In the genomic region with DNA sequence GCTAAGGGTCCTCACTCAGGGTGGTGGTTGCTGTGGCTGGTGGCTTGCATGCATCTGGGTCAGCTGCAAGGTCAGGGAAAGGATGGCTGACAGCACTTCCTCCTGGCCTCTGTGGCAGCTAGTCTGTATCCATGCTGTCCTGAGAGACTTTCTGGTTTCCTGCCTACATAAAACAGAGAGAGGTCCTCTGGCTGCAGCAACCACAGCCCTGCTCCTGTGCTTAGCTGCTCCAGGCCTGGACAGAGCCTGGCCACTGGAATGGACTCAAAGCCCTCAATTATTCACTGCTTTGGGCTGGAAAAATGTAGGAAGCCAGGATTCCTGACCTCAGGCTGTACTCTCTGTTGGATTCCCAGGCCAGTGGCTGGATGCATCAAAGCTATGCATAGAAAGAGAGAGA, we compare ENCODE assay signal across 14 mouse cellular contexts. TPM values are rescaled to one million over a fixed set of nuclear protein-coding genes. Genes with fewer than 3 reads are reported as not detected.
DNase-seq lines count a peak whose midpoint lies in the region; ATAC-seq lines count a peak whose summit lies in the region.
"Had no signal": no experiment of that assay in that cellular context is flagged by ENCODE, and none has a peak within 500 bp of the region (broad histone marks: within the 10 kb centered on the region; RNA-seq: fewer than 3 reads in every experiment).

No protein-coding gene starts in this region.

- H3K4me1 ChIP-seq in heart, embryonic 11.5 days (ENCODE audit: control insufficient read depth, insufficient read depth, low read length) = peaks cover 26% of the 10 kb centered on the region
- H3K4me1 ChIP-seq in megakaryocyte, embryonic 14.5 days = peaks cover 74% of the 10 kb centered on the region
- H3K4me1 ChIP-seq in midbrain, embryonic 15.5 days = peaks cover 6% of the 10 kb centered on the region

- H3K36me3 ChIP-seq in heart, embryonic 11.5 days (ENCODE audit: control insufficient read depth, insufficient read depth, low read length) = no peaks in the 10 kb centered on the region
- peaks cover under 1% of the 10 kb centered on the region for H3K36me3 ChIP-seq in megakaryocyte, embryonic 14.5 days (replicated peaks; ENCODE audit: low read length)
- H3K36me3 ChIP-seq in midbrain, embryonic 15.5 days (replicated peaks) = no peaks in the 10 kb centered on the region
- H3K36me3 ChIP-seq: midbrain, embryonic 13.5 days had no signal

- no peak overlapping the region for H3K4me2 ChIP-seq in heart, embryonic 11.5 days
- no peak overlapping the region for H3K4me2 ChIP-seq in midbrain, embryonic 15.5 days
- H3K4me2 ChIP-seq: midbrain, embryonic 13.5 days had no signal

- H3K9ac ChIP-seq in heart, embryonic 11.5 days (ENCODE audit: low read depth, low read length) = 0 out of 2 replicates have a peak overlapping the region, but pooled peaks have one; percentile 28
- no peak overlapping the region for H3K9ac ChIP-seq in midbrain, embryonic 15.5 days
- H3K9ac ChIP-seq: liver, embryonic 14.5 days; midbrain, embryonic 13.5 days had no signal

- no peaks in the 10 kb centered on the region for H3K27me3 ChIP-seq in heart, embryonic 11.5 days (ENCODE audit: control insufficient read depth, insufficient read depth, low read length)
- peaks cover 24% of the 10 kb centered on the region for H3K27me3 ChIP-seq in megakaryocyte, embryonic 14.5 days (replicated peaks)
- no peaks in the 10 kb centered on the region for H3K27me3 ChIP-seq in midbrain, embryonic 15.5 days (replicated peaks)

- intact Hi-C loops in heart, postnatal 36 days (cut with DNase I) = no loop called here

- no peak for ATAC-seq in heart, embryonic 11.5 days (replicated peaks; ENCODE audit: insufficient number of reproducible peaks, low FRiP score, low TSS enrichment)
- no peak for ATAC-seq in megakaryocyte, adult 5-6 weeks (ENCODE audit: poor library complexity, severe bottlenecking)
- ATAC-seq in midbrain, embryonic 15.5 days (replicated peaks) = no peak
- ATAC-seq: forebrain, embryonic 16.5 days; midbrain, embryonic 13.5 days had no signal

- no peak for DNase-seq in heart, postnatal 36 days
- peak; percentile 75 for DNase-seq in fibroblast of lung, adult 2 months (ENCODE audit: low read depth)
- DNase-seq in skeletal muscle tissue, adult 2 months (ENCODE audit: low read depth, low spot score) = peak; percentile 55
- DNase-seq in ovary, adult 18-20 months (ENCODE audit: low spot score) = no peak
- DNase-seq: cerebellum, adult 8-10 months; lung, postnatal 36 days; thymus, postnatal 36 days had no signal

- no peaks in the 10 kb centered on the region for H3K9me3 ChIP-seq in heart, embryonic 11.5 days (replicated peaks; ENCODE audit: control insufficient read depth, low read length)
- H3K9me3 ChIP-seq in megakaryocyte, embryonic 14.5 days = no peaks in the 10 kb centered on the region
- H3K9me3 ChIP-seq in midbrain, embryonic 15.5 days = no peaks in the 10 kb centered on the region
- H3K9me3 ChIP-seq: midbrain, embryonic 13.5 days had no signal

- H3K27ac ChIP-seq in heart, embryonic 11.5 days (ENCODE audit: low read depth, low read length) = peak overlapping the region; percentile 41
- H3K27ac ChIP-seq in midbrain, embryonic 15.5 days = no peak overlapping the region
- H3K27ac ChIP-seq: liver, embryonic 14.5 days; midbrain, embryonic 13.5 days had no signal

- H3K4me3 ChIP-seq in heart, embryonic 11.5 days (ENCODE audit: low read depth, low read length) = no peak overlapping the region
- H3K4me3 ChIP-seq in megakaryocyte, embryonic 14.5 days (replicated peaks) = peak overlapping the region; percentile 34
- no peak overlapping the region for H3K4me3 ChIP-seq in midbrain, embryonic 15.5 days
- H3K4me3 ChIP-seq: midbrain, embryonic 13.5 days had no signal

RNA-seq across cellular contexts. Expression of gene Tnni1, which starts 2.6 kb away (rescaled TPM):
- 3,442 and 3,640 TPM in 2 replicates for polyA plus RNA-seq in heart, embryonic 11.5 days (2014; fragmentation: Nextera tagmentation; extraction: Ambion mirVana)
- 1 to 10 TPM; 1.0 to 1.4 TPM for total RNA-seq in heart, postnatal 36 days (2021)
- polyA plus RNA-seq in megakaryocyte, embryonic 14.5 days (2012; ENCODE audit: insufficient read depth, low replicate concordance) = 0.82 TPM in 1 of 2 replicates, not detected in the other
- total RNA-seq in megakaryocyte, adult 5-6 weeks (2015) = 0.36 and 0.45 TPM in 2 replicates
- total RNA-seq in megakaryocyte, adult 5-6 weeks (2017) = not detected in 2 replicates
- 0.56 and 1.9 TPM in 2 replicates for polyA plus RNA-seq in midbrain, embryonic 15.5 days (2015; fragmentation: Nextera tagmentation; extraction: Ambion mirVana)
- polyA plus RNA-seq: forebrain, embryonic 16.5 days had no signal

RNA-seq across cellular contexts. Expression of gene Phlda3, which starts 10.7 kb away (rescaled TPM):
- 61.5 and 68.1 TPM in 2 replicates for polyA plus RNA-seq in heart, embryonic 11.5 days (2014; fragmentation: Nextera tagmentation; extraction: Ambion mirVana)
- 10 to 100 TPM in 1 of 2 experiments, 1 to 10 TPM in 1; 9.7 to 13.3 TPM for total RNA-seq in heart, postnatal 36 days (2021)
- 104 and 232 TPM in 2 replicates for polyA plus RNA-seq in megakaryocyte, embryonic 14.5 days (2012; ENCODE audit: insufficient read depth, low replicate concordance)
- total RNA-seq in megakaryocyte, adult 5-6 weeks (2015) = 0.75 TPM in 1 of 2 replicates, not detected in the other
- total RNA-seq in megakaryocyte, adult 5-6 weeks (2017) = 0.22 and 1.2 TPM in 2 replicates
- polyA plus RNA-seq in midbrain, embryonic 15.5 days (2015; fragmentation: Nextera tagmentation; extraction: Ambion mirVana) = 27.6 and 31.4 TPM in 2 replicates

RNA-seq across cellular contexts. Expression of gene Lad1, which starts 41.8 kb away (rescaled TPM):
- polyA plus RNA-seq in heart, embryonic 11.5 days (2014; fragmentation: Nextera tagmentation; extraction: Ambion mirVana) = 2.3 and 3.1 TPM in 2 replicates
- 1 to 10 TPM; 5.6 to 8.2 TPM for total RNA-seq in heart, postnatal 36 days (2021)
- polyA plus RNA-seq in megakaryocyte, embryonic 14.5 days (2012; ENCODE audit: insufficient read depth, low replicate concordance) = 0.07 TPM in 1 of 2 replicates, not detected in the other
- total RNA-seq in megakaryocyte, adult 5-6 weeks (2015) = not detected in 2 replicates
- not detected in 2 replicates for total RNA-seq in megakaryocyte, adult 5-6 weeks (2017)
- polyA plus RNA-seq in midbrain, embryonic 15.5 days (2015; fragmentation: Nextera tagmentation; extraction: Ambion mirVana) = 0.69 and 1.4 TPM in 2 replicates

RNA-seq across cellular contexts. Expression of gene Csrp1, which starts 56.7 kb away (rescaled TPM):
- polyA plus RNA-seq in heart, embryonic 11.5 days (2014; fragmentation: Nextera tagmentation; extraction: Ambion mirVana) = 183 and 209 TPM in 2 replicates
- total RNA-seq in heart, postnatal 36 days (2021) = 10 to 100 TPM; 46.5 to 52.8 TPM
- polyA plus RNA-seq in megakaryocyte, embryonic 14.5 days (2012; ENCODE audit: insufficient read depth, low replicate concordance) = 55.5 and 121 TPM in 2 replicates
- total RNA-seq in megakaryocyte, adult 5-6 weeks (2015) = 86.2 and 87.6 TPM in 2 replicates
- 99.9 and 100 TPM in 2 replicates for total RNA-seq in megakaryocyte, adult 5-6 weeks (2017)
- polyA plus RNA-seq in midbrain, embryonic 15.5 days (2015; fragmentation: Nextera tagmentation; extraction: Ambion mirVana) = 13.9 and 14.7 TPM in 2 replicates

RNA-seq across cellular contexts. Expression of gene Tnnt2, which starts 59.6 kb away (rescaled TPM):
- polyA plus RNA-seq in heart, embryonic 11.5 days (2014; fragmentation: Nextera tagmentation; extraction: Ambion mirVana) = 3,916 and 3,947 TPM in 2 replicates
- total RNA-seq in heart, postnatal 36 days (2021) = 1,000 to 10,000 TPM; 8,733 to 8,759 TPM
- 0.59 TPM in 1 of 2 replicates, not detected in the other for polyA plus RNA-seq in megakaryocyte, embryonic 14.5 days (2012; ENCODE audit: insufficient read depth, low replicate concordance)
- not detected in 2 replicates for total RNA-seq in megakaryocyte, adult 5-6 weeks (2015)
- total RNA-seq in megakaryocyte, adult 5-6 weeks (2017) = not detected in 2 replicates
- polyA plus RNA-seq in midbrain, embryonic 15.5 days (2015; fragmentation: Nextera tagmentation; extraction: Ambion mirVana) = 0.71 and 13.1 TPM in 2 replicates

Comparison
In these comparisons a context has a peak if more than half of its experiments do, and no peak if none do; other contexts are left out.
1. DNase-seq: peak in fibroblast of lung, adult 2 months (single experiment) and skeletal muscle tissue, adult 2 months (single experiment); none in heart, postnatal 36 days (0 of 2) and ovary, adult 18-20 months (single experiment).
2. RNA of gene Tnni1, which starts 2.6 kb away (polyA plus RNA-seq): 3,442 to 3,640 TPM in heart, embryonic 11.5 days; 0.82 TPM in megakaryocyte, embryonic 14.5 days and 0.56 to 1.9 TPM in midbrain, embryonic 15.5 days; every median in the first group is over 1,000 times any median in the second.